Comparison of ENCODE assay signal across 8 mouse cellular contexts in the genomic region with DNA sequence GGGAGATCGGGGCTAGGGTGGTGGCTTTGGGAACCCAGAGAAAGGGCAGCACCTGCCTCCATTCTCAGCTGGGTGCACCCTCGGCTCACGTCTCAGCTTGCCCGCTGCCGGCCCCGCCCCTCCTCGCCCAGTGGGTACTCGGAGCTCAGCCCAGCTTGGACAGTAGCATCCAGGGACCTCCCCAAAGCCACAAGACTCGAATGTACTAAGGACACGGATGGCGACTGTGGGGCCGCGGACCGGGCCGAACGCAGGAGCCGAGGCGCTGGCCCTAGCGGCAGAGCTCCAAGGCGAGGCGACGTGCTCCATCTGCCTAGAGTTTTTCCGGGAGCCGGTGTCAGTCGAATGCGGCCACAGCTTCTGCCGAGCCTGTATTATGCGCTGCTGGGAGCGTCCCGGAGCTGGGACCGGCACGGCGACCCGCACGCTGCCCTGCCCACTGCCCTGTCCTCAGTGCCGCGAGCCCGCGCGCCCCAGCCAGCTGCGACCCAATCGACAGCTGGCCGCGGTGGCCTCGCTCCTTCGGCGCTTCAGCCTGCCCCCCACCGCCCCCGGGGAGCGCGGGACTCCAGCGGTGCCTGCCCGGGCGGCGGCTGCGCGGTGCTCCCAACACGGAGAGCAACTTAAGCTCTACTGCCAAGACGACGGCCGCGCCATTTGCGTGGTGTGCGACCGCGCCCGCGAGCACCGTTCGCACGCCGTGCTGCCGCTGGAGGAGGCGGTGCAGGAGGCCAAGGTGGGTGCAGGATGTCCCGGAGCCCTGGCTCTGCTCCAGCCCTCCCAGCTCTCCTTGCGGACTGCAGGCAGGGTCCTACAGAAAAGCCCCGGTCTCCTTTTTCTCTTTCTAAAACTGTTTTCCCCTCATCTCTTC. TPM values are rescaled to one million over a fixed set of nuclear protein-coding genes. Genes with fewer than 3 reads are reported as not detected.
A peak's percentile ranks its signal among the peaks of the same experiment; 100 is the strongest.
DNase-seq lines count a peak whose midpoint lies in the region; ATAC-seq and TF ChIP-seq lines count a peak whose summit lies in the region.

No protein-coding gene starts in this region.

- TF ChIP-seq POLR2A in MEL (IDR thresholded peaks at IDR 0.05; ENCODE audit: control insufficient read depth in 1 of 2, insufficient read depth in 1 of 2, low read depth in 1 of 2, low read length in 2 of 2, poor library complexity in 1 of 2): peak in 1 of 2 experiments; percentile 42; a peak in 1 of 4 replicates
- no peak for TF ChIP-seq POLR2A in cerebellum, adult 2 months (IDR thresholded peaks at IDR 0.05; ENCODE audit: borderline replicate concordance, insufficient read depth, low read length)

- peak overlapping the region; percentile 82 for H3K9ac ChIP-seq in MEL (ENCODE audit: control insufficient read depth, low read depth, low read length, poor library complexity, severe bottlenecking)
- H3K9ac ChIP-seq in forebrain, embryonic 16.5 days (replicated peaks; ENCODE audit: low read depth, low read length): peak overlapping the region; percentile 65

- intact Hi-C loops in left cerebral cortex, adult 2 months (cut with DNase I): loop anchor here (10.0 kb wide), 1 partner anchor 877 kb away; the partner anchor contains the start of gene Cnot6

- H3K27me3 ChIP-seq in MEL (ENCODE audit: control insufficient read depth in 1 of 2, insufficient read depth in 2 of 2, low read length in 2 of 2): no peaks in the 10 kb centered on the region
- H3K27me3 ChIP-seq in cerebellum, adult 2 months (ENCODE audit: control insufficient read depth, insufficient read depth, low read length): no peaks in the 10 kb centered on the region
- no peaks in the 10 kb centered on the region for H3K27me3 ChIP-seq in forebrain, embryonic 16.5 days (replicated peaks; ENCODE audit: control insufficient read depth, insufficient read depth, low read length)

- H3K36me3 ChIP-seq in MEL (ENCODE audit: control insufficient read depth in 1 of 2, insufficient read depth in 2 of 2, low read length in 2 of 2): peaks cover 0 to 14% of the 10 kb centered on the region in 2 experiments; a peak in 2 of 4 replicates
- H3K36me3 ChIP-seq in forebrain, embryonic 16.5 days (ENCODE audit: control insufficient read depth, insufficient read depth): no peaks in the 10 kb centered on the region

- peaks cover 0 to 30% of the 10 kb centered on the region in 2 experiments; a peak in 2 of 4 replicates for H3K4me1 ChIP-seq in MEL (ENCODE audit: control insufficient read depth in 1 of 2, insufficient read depth in 2 of 2, low read length in 2 of 2)
- no peaks in the 10 kb centered on the region for H3K4me1 ChIP-seq in cerebellum, adult 2 months (ENCODE audit: control insufficient read depth, insufficient read depth, low read length)
- peaks cover 10% of the 10 kb centered on the region for H3K4me1 ChIP-seq in forebrain, embryonic 16.5 days (replicated peaks; ENCODE audit: control insufficient read depth, insufficient read depth, low read length)

- H3K4me2 ChIP-seq in forebrain, embryonic 16.5 days (ENCODE audit: low read length): peak overlapping the region; percentile 83

- no peak for TF ChIP-seq RAD21 in MEL (IDR thresholded peaks at IDR 0.05; ENCODE audit: low read depth, low read length)

- peak overlapping the region; percentile 87 to 93 for H3K4me3 ChIP-seq in MEL (ENCODE audit: control insufficient read depth in 1 of 2, insufficient read depth in 1 of 2, low read depth in 2 of 2, low read length in 2 of 2)
- H3K4me3 ChIP-seq in cerebellum, adult 2 months (replicated peaks; ENCODE audit: insufficient read depth, low read depth, low read length): peak overlapping the region; percentile 53
- H3K4me3 ChIP-seq in forebrain, embryonic 16.5 days (replicated peaks; ENCODE audit: low read length): peak overlapping the region; percentile 81
- H3K4me3 ChIP-seq in left cerebral cortex, adult 2 months: peak overlapping the region; percentile 64

- TF ChIP-seq EP300 in MEL (IDR thresholded peaks at IDR 0.05; ENCODE audit: low read depth in 1 of 2, low read length in 2 of 2): no peak

- H3K27ac ChIP-seq in MEL (ENCODE audit: control insufficient read depth, low read depth, low read length): peak overlapping the region; percentile 50
- H3K27ac ChIP-seq in cerebellum, adult 2 months (ENCODE audit: insufficient read depth, low read length): 0 out of 2 replicates have a peak overlapping the region, but pooled peaks have one; percentile 1
- peak overlapping the region; percentile 21 for H3K27ac ChIP-seq in forebrain, embryonic 16.5 days (ENCODE audit: low read length)
- H3K27ac ChIP-seq in left cerebral cortex, adult 2 months: peak overlapping the region; percentile 74

- H3K79me2 ChIP-seq in MEL (ENCODE audit: control insufficient read depth, insufficient read depth, low read length, poor library complexity): no peaks in the 10 kb centered on the region; the same call in 1 of the 2 replicates

- peak; percentile 67 for DNase-seq in MEL (ENCODE audit: low read depth, low spot score)
- DNase-seq in cerebellum, adult 2 months: peak; percentile 73 to 78
- DNase-seq in heart, postnatal 4 days: peak; percentile 72
- DNase-seq in left cerebral cortex, adult 2 months (ENCODE audit: extremely low spot score in 1 of 2, low spot score in 2 of 2): peak; percentile 44 to 62
- DNase-seq in lung, postnatal 4 days: peak; percentile 69 to 71
- peak; percentile 58 for DNase-seq in right cerebral cortex, adult 18-20 months
- peak; percentile 75 for DNase-seq in thymus, postnatal 4 days

- peak; percentile 30 for ATAC-seq in forebrain, embryonic 16.5 days

- WGBS in cerebellum, adult 2 months: under 1% methylated on average over 77 of the region's 77 CpGs
- WGBS in forebrain, embryonic 16.5 days: under 1% methylated on average over 77 of the region's 77 CpGs

- TF ChIP-seq CTCF in MEL (IDR thresholded peaks at IDR 0.05 in 2 of 3, conservative IDR thresholded peaks at IDR 0.05 in 1 of 3; ENCODE audit: control insufficient read depth in 1 of 3, insufficient read depth in 1 of 3, low read depth in 2 of 3, low read length in 3 of 3, poor library complexity in 1 of 3, severe bottlenecking in 1 of 3): no peak
- no peak for TF ChIP-seq CTCF in cerebellum, adult 2 months (IDR thresholded peaks at IDR 0.05; ENCODE audit: borderline replicate concordance, insufficient read depth, low read depth, low read length)
- no peak; the same call in 1 of the 2 replicates for TF ChIP-seq CTCF in left cerebral cortex, adult 2 months (IDR thresholded peaks at IDR 0.05)

- no peaks in the 10 kb centered on the region for H3K9me3 ChIP-seq in MEL (replicated peaks; ENCODE audit: insufficient read depth, low read length)
- no peaks in the 10 kb centered on the region for H3K9me3 ChIP-seq in forebrain, embryonic 16.5 days (ENCODE audit: control insufficient read depth, low read length)

TF ChIP-seq in MEL, 35 proteins besides CTCF, POLR2A, EP300 and RAD21 (continues in another document):
- TF ChIP-seq BHLHE40 (IDR thresholded peaks at IDR 0.05; ENCODE audit: borderline replicate concordance, low read depth, low read length) (no peak), USF1 (IDR thresholded peaks at IDR 0.05; ENCODE audit: low read depth, low read length) (no peak), SIN3A (IDR thresholded peaks at IDR 0.05; ENCODE audit: low read length) (peak; percentile 24; the same call in 1 of the 2 replicates), NELFE (IDR thresholded peaks at IDR 0.05; ENCODE audit: low read depth, low read length) (no peak), CHD2 (IDR thresholded peaks at IDR 0.05; ENCODE audit: low read length) (no peak), MXI1 (IDR thresholded peaks at IDR 0.05; ENCODE audit: low read depth, low read length) (peak; percentile 39; the same call in 1 of the 2 replicates)

RNA-seq across cellular contexts. Expression of gene Gm12184, which starts 11.1 kb away (rescaled TPM):
- 7.1 and 10.9 TPM in 2 replicates for total RNA-seq in MEL (2012; rRNA removed)
- polyA plus RNA-seq in MEL (2012; ENCODE audit: insufficient read depth in 1 of 2, insufficient read length in 2 of 2, low read depth in 1 of 2, low replicate concordance in 2 of 2, missing spikeins in 1 of 2): 10 to 100 TPM in 1 of 2 experiments, not detected in 1; 15.3 TPM
- polyA plus RNA-seq in cerebellum, adult 2 months (2012; rRNA removed): 30.1 and 34.0 TPM in 2 replicates
- polyA plus RNA-seq in forebrain, embryonic 16.5 days (2015; fragmentation: Nextera tagmentation; extraction: Ambion mirVana): 2.8 and 3.9 TPM in 2 replicates
- 1 to 10 TPM; 4.8 to 5.1 TPM for total RNA-seq in heart, postnatal 4 days (2021)
- total RNA-seq in left cerebral cortex, adult 2 months (2021): 1 to 10 TPM; 1.1 to 2.6 TPM

RNA-seq across cellular contexts. Expression of gene Trim7, which starts 11.6 kb away (rescaled TPM):
- total RNA-seq in MEL (2012; rRNA removed): 0.72 and 0.81 TPM in 2 replicates
- polyA plus RNA-seq in MEL (2012; ENCODE audit: insufficient read depth in 1 of 2, insufficient read length in 2 of 2, low read depth in 1 of 2, low replicate concordance in 2 of 2, missing spikeins in 1 of 2): 1 to 10 TPM in 1 of 2 experiments, not detected in 1; 1.3 TPM
- polyA plus RNA-seq in cerebellum, adult 2 months (2012; rRNA removed): 4.2 and 4.7 TPM in 2 replicates
- 1.4 and 2.0 TPM in 2 replicates for polyA plus RNA-seq in forebrain, embryonic 16.5 days (2015; fragmentation: Nextera tagmentation; extraction: Ambion mirVana)
- total RNA-seq in heart, postnatal 4 days (2021): 1 to 10 TPM; 5.3 to 5.5 TPM
- total RNA-seq in left cerebral cortex, adult 2 months (2021): 1 to 10 TPM; 2.4 to 3.3 TPM

RNA-seq across cellular contexts. Expression of gene Trim41, which starts 20.4 kb away (rescaled TPM):
- total RNA-seq in MEL (2012; rRNA removed): 31.6 and 37.0 TPM in 2 replicates
- 10 to 100 TPM; 56.4 to 76.3 TPM for polyA plus RNA-seq in MEL (2012; ENCODE audit: insufficient read depth in 1 of 2, insufficient read length in 2 of 2, low read depth in 1 of 2, low replicate concordance in 2 of 2, missing spikeins in 1 of 2)
- polyA plus RNA-seq in cerebellum, adult 2 months (2012; rRNA removed): 42.3 and 45.0 TPM in 2 replicates
- polyA plus RNA-seq in forebrain, embryonic 16.5 days (2015; fragmentation: Nextera tagmentation; extraction: Ambion mirVana): 7.2 and 7.6 TPM in 2 replicates
- 10 to 100 TPM; 36.0 to 40.1 TPM for total RNA-seq in heart, postnatal 4 days (2021)
- 10 to 100 TPM; 61.7 to 67.7 TPM for total RNA-seq in left cerebral cortex, adult 2 months (2021)

RNA-seq across cellular contexts. Expression of gene Irgm1, which starts 33.9 kb away (rescaled TPM):
- total RNA-seq in MEL (2012; rRNA removed): 7.5 and 10.7 TPM in 2 replicates
- 10 to 100 TPM in 1 of 2 experiments, not detected in 1; 10.0 TPM for polyA plus RNA-seq in MEL (2012; ENCODE audit: insufficient read depth in 1 of 2, insufficient read length in 2 of 2, low read depth in 1 of 2, low replicate concordance in 2 of 2, missing spikeins in 1 of 2)
- 6.5 and 7.1 TPM in 2 replicates for polyA plus RNA-seq in cerebellum, adult 2 months (2012; rRNA removed)
- 1.6 TPM in 2 replicates for polyA plus RNA-seq in forebrain, embryonic 16.5 days (2015; fragmentation: Nextera tagmentation; extraction: Ambion mirVana)
- 1 to 10 TPM; 6.2 to 7.6 TPM for total RNA-seq in heart, postnatal 4 days (2021)
- total RNA-seq in left cerebral cortex, adult 2 months (2021): 1 to 10 TPM; 5.5 to 5.6 TPM

RNA-seq across cellular contexts. Expression of gene Rack1, which starts 37.4 kb away (rescaled TPM):
- total RNA-seq in MEL (2012; rRNA removed): 5,378 and 5,815 TPM in 2 replicates
- polyA plus RNA-seq in MEL (2012; ENCODE audit: insufficient read depth in 1 of 2, insufficient read length in 2 of 2, low read depth in 1 of 2, low replicate concordance in 2 of 2, missing spikeins in 1 of 2): 1,000 to 10,000 TPM in 1 of 2 experiments, 100 to 1,000 TPM in 1; 376 to 4,421 TPM
- polyA plus RNA-seq in cerebellum, adult 2 months (2012; rRNA removed): 426 and 432 TPM in 2 replicates
- polyA plus RNA-seq in forebrain, embryonic 16.5 days (2015; fragmentation: Nextera tagmentation; extraction: Ambion mirVana): 451 and 473 TPM in 2 replicates
- total RNA-seq in heart, postnatal 4 days (2021): 100 to 1,000 TPM; 642 to 663 TPM
- total RNA-seq in left cerebral cortex, adult 2 months (2021): 100 to 1,000 TPM; 218 to 220 TPM

Comparison
In these comparisons a context has a peak if more than half of its experiments do, and no peak if none do; other contexts are left out.
1. Peak in every context shown above with its lines: DNase-seq, ATAC-seq, H3K4me3 ChIP-seq and H3K27ac ChIP-seq.
2. H3K27ac ChIP-seq: peak in every context shown above with its lines; median percentile 74 in left cerebral cortex, adult 2 months; 50 in MEL; 21 in forebrain, embryonic 16.5 days; 1 in cerebellum, adult 2 months.